Mouse (Mus musculus): ENCODE measurements around the gene Pde4c.

DNA sequence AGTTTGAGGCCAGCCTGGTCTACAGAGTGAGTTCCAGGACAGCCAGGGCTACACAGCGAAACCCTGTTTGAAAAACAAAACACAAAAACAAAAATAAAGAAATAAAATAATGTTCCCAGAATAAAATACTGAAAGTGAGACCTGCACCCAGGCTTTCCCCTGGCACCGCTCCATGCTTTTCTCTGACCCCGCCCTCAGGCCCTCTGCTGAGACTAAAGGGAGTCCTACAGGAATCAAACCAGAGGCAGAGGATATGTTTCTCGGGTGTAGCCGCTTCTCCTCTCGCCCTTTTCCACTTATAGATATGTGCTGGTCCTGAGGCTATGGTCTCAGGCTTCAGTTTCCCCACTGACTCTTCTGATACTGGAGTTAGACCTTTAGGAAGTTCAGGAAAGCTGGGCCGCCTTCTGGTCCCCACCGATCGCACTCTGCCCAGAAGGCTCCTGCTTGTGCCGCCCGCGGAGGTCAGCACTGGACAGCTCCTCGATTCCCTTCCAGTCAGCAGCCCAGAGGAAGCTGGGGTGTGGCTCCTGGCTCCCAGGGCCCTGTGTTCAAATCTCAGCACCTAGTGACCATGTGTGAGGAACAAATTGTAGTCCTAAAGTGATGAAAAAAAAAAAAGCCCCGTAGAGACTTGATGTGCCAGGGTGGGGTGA, 2.4 kb downstream of the Pde4c start:
- TF ChIP-seq GATA1 (IDR thresholded peaks at IDR 0.05; ENCODE audit: low read length) (no peak), TAL1 (IDR thresholded peaks at IDR 0.05; ENCODE audit: low read length) (no peak)

Data from erythroblast, embryonic 14.5 days (primary cell).